Mouse (Mus musculus) fibroblast of lung, adult 2 months (primary cell): ENCODE measurements around the gene Ncam2.
"Not testable (repeated sequence)": the region's sequence is repeated elsewhere in the genome, so short reads cannot be mapped to it uniquely, and the experiment has no call there.

Source experiments
- DNase-seq: peaks from one replicate; pipeline ENCODE4 v3.0.0-alpha.2; 2011; ENCODE audit warnings: low read depth

Ncam2 gene

DNA sequence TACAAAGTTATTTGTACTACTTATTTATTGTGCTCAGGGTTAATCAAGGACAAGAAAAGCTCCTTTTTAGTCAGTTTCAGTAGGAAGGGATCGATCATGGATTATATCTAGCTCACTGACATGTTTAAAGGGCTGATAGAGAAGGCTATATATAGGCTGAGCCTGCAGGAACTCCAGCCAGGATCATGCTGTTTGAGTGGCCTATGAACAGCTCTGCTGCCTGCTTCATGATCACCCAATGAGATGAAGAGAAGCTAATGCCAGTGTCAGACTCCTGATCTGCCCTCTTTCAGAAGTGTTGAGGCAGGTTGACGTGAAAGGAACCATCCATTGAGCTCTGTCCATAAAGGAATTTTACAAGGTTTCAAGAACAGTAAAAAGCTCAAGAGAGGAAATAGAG lies 103.3 kb downstream of the Ncam2 start:
- no peak for DNase-seq

DNA sequence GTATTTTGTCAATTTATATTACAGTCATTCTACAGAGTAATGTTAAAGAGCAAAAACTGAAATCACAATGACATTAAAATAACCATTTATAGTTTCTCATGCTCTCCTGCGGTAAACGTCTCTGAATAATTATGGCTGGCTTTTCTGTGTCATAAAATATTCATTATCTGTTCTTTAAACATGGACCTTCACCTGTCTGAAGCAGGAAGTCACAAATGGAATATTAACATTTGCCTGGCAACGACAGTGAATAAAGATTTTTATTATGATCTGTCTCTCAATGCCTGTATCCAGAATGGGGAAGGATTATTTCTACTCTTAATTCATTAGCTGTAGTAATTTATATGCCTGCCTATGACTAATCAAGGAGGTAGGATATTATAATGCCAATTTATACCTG lies 108.7 kb downstream of the Ncam2 start:
- no peak for DNase-seq

DNA sequence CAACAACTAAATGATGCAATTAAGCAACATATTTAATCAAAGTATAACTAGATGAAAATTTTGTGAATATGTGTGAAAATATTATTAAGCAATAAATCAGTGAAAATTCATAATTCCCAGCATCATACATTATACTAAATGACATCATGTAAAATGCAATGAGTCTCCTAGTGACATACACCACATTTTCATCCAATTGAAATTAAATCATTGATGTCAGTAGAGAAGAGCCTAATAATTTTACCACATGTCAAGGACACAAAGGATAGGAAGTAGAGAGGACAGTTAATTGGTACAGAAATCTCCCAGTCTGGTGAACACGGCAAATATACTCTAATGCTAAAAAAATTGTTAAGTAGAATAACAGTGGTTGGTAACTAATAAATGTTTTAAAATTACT lies 118.5 kb downstream of the Ncam2 start:
- DNase-seq, result no peak

DNA sequence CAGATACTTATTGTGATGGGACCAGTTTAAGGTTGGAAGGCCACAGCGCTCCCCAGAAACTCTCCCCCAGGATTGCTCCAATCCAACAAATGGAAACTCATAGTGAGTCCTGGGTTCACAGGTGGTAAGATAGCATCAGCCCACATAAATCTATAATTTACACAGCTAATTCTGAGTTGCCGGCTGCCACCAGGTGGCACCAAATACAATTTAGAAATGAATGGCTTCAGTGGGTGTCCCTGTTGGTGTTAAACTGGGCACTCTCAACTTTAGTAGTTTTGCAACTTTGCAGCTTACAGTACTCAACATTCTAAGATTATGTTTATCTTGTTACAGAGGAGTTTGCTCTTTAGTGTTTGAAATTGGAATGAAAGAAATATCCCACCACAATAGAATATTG lies 130.0 kb downstream of the Ncam2 start:
- peak; percentile 15 for DNase-seq

DNA sequence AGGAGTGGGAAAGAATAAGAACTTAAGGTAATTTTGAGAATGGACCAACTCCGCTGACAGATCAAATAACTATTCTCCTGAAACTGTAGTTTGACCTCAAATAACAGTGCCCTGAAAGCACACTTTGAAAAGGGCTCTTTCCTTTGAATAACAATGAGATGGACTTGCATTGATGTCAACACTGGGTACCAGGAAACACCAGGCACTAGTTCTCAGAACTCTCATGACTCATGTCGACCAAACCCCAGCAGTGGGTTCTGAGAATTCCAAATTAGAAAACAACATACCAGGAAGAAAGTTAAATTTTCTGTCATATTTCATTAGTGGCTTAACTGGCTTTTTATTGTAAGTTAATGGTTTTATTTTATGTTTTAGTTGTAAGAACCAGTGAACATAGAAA lies 165.4 kb downstream of the Ncam2 start:
- DNase-seq, result peak; percentile 40

DNA sequence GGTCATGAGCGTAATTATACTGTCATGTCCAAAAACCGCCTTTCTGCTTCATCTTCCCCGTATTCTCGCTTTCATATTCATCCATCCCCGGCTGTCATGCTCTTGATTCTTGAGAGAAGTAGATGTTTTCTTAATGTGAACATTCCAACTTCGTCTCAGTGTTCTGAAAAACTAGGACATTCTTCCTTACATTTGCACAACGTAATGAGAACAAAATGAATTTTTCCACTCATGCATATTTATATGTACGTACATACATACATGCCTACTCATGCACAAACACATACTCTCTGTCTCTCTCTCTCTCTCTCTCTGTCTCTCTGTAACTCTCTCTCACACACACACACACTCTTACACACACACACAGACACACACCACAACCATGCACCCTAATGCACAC lies 173.7 kb downstream of the Ncam2 start:
- DNase-seq, result no peak

DNA sequence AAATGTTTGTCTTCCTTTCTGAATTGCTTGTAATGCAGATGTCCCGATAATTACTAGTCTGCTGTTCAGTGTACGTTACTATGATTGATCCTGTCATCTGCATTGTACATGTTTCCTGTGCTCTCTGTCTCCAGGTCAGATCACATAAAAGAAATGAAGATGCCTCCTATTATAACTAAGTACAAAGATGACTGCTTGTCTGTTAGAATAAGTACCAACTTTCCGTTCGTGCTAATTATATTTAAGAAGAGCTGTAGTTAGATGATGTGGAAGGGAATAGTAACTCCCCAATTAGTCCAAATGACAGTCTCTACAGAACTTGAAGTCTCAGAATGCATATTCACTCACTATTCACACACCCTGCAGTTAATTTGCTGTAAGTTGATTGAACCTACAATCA lies 179.9 kb downstream of the Ncam2 start:
- DNase-seq, result no peak

DNA sequence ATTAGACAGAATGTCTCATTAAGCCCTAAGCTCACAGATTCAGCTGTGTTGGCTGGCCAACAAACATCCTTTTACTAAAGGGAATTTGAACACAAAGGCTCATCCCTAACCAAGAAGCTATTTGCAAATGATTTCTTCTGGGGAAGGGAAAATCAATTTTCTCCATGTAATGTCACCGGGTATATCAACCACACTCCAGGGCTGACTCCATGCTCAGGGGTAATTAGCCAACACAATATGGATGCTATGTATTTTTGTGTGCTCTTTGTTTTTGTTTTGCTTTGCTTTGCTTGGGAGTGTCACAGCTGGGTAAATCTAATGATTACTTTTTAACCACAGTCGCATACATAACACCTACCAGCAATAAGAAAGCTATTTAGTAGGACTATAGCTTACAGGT lies 188.1 kb downstream of the Ncam2 start:
- DNase-seq, result no peak

DNA sequence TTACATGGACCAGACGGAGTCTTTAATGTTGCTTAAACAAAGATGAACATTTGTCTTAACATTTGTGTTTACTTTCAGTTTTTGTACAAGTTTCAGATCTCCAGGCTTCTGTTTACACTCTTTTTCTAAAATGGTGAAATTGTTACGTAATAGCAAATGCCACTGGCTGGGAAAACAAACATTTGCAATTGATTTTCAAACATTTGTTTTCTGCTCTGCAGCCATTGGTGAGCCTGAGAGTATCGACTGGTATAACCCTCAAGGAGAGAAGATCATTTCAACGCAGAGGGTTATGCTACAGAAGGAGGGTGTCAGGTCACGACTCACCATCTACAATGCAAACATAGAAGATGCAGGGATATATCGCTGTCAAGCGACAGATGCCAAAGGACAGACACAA lies 234.1 kb downstream of the Ncam2 start:
- no peak for DNase-seq

DNA sequence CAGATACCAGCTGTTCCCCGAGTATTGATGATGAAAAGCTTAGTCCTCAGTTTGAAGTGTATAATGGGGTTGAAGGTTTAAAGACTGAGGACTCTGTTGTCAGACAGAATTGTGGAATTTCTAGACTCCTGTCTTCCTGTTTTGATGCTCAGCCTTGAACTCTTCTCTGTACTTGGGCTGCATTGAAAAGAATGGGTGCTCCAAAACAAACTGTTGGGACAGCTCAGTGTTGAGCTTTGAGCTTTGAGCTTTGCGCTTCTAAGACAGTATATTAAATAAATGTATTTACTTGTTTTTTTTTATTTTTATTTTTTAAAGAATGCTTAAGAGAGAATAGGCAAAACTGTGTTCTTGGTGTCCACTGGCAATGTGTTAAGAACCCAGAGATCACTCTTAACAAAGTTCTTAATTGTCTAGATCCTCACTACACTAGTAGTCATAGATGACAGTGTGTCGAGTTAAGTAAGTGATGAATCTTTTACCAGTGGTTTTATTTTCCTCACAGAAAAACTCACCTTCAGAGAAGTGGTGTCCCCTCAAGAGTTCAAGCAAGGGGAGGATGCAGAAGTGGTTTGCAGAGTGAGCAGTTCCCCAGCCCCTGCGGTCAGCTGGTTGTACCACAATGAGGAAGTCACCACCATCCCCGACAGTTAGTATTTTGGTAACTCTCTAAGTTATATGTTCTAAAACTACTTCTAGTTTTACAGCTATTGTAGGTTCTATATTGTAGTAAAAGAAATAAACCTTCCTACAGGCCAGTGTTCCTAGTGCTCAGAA lies 236.8 kb downstream of the Ncam2 start:
- no peak for DNase-seq

DNA sequence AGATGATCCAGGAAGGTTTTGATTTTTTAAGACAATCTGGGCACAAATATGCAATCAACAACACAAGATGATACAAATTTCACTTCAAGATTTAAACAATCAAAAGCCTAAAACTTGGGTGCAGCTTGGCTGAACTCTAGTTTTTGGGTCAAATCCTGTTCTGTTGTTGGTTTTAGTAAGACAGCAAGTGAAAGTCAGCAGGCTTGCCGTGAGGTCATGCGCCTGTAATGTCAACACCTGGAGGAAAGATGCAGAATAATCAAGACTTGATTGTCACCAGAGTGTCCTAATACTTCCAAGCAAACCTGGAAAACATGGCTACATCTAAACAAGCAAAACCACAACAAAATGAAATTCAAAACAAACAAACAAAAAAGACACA lies 237.4 kb downstream of the Ncam2 start:
- DNase-seq, result no peak

DNA sequence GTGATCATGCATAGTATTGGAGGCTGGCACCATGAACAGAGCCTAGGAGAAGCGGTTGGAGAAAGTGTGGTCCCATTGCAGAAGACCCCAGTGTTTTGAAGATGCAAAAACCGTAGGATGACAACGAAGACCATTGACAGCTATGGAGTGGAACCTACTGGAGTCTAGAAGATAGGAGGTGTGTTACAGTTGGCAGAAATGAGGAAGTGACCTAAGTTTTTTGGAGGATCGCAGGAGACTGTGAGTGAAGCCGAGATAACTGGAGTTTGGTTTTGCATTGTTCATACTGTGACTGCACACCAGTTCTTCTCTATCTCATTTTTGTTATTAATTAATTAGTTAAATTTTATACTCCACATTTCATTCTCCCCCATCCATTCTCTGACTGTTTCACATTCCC lies 250.4 kb downstream of the Ncam2 start:
- no peak for DNase-seq

DNA sequence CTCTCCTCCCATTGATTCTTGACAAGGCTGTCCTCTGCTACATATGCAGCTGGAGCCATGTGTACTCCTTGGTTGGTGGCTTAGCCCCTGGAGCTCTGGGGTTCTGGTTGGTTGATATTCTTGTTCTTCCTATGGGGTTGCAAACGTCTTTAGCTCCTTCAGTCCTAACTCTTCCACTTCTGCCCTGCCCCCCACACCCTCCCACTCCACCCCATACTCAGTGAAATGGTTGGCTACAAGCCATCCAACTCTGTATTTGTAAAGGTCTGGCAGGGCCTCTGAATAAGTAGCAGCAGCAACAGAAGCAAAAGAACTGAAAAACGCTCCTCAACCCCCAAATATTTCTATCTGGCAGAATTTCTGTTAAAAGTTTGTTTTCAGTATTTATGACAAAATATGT lies 252.5 kb downstream of the Ncam2 start:
- DNase-seq, result no peak

DNA sequence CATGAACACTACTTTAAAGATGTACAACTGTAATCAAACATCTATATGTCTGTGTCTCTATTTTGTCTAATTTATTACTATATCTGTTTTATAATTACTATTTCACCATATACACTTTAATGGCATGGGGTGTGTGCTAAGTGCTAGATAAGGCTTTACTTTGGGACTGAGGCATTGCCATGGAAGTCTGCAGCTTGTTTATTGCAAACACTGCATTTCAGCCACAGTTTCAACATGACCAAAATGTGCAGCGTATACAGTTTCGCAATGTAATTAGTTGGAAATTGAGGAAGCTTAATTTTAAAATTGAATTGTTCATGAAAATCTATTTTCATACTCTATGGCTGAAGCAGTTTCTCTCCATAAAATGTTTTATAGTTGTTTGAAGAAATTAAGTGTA lies 254.0 kb downstream of the Ncam2 start:
- DNase-seq, result no peak

DNA sequence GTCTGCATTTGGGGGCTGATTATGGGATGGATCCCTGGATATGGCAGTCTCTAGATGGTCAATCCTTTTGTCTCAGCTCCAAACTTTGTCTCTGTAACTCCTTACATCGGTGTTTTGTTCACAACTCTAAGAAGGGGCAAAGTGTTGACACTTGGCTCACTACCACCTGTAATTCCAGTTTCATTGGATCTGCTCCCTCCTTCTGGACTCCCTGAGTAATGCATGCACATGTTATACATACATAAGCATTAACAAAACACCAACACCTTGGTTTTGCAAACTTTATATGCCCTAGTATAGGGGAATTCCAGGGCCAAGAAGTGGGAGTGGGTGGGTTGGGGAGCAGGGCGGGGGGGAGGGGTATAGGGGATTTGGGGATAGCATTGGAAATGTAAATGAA lies 262.2 kb downstream of the Ncam2 start:
- DNase-seq, result not testable (repeated sequence)

DNA sequence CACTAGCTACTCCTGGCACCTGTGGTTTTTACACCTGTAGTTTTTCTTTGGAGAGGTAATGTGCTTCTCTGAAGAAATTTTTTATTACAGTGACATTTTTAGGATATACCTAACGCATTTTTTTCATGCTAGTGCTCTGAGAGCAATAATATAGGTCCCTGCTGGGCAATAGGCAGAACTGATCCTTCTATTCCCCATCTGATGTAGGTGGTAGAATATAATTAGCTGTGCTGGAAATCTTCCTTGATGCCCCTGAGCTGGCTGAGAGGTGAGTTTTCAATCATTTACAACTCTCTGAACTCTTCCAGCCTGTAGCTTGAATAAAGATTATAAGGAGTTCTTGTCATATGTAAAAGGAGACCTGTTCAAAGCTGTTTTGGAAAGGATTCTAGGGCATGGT lies 272.4 kb downstream of the Ncam2 start:
- no peak for DNase-seq

DNA sequence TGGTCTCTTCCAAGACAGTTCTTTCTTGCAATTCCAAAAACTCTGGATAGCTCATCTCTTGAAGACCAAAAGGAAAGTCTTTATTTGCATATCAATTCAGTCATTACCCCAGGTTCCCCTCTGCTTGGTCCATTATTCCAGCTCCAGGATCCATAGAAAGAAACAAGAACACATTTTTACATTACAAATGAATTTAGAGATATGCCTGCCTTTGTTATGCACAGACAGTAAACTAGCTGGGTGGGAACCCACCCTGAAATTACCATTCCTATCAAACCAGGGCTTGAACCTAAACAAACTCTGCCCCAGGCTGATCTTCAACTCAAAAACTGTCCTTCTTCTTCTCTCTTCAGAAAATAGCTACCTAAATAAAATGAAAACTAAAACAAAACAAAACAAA lies 280.6 kb downstream of the Ncam2 start:
- DNase-seq, result no peak

DNA sequence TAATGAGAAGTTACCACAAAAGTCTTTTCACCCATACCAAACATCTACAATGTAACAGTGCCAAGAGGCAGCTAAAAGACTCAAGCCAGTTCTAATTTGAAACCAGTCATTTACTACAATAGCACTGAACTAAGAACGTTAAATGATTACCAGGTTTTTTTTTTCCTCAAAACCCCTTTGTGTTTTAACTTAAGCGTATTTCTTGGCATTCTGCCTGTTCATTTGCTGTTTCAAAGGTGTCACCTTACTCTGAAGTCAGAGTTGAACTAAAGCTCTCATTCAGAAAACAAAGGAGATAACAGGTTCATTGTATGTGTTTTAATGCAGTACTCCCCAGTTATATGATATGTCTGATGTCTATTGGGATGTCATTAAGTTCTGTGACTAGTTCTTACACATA lies 295.6 kb downstream of the Ncam2 start:
- DNase-seq, result no peak

DNA sequence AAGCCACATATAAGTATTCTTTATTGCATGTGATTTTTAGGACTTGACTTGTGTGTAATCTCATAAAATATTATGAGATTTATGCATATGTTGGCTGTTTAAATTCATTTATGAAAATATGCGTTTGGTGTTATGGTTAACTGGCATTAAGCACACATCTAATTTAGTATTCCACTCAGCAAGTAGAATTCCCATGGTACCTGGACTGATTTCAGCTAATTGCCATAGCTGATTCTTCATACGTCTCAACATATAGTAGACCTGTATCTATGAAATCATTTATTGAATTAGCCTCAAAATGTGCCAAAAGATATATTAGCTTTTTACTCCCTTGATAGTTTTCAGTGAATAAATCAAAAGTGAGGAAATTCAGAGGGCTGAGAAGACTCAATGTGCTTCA lies 302.1 kb downstream of the Ncam2 start:
- no peak for DNase-seq

DNA sequence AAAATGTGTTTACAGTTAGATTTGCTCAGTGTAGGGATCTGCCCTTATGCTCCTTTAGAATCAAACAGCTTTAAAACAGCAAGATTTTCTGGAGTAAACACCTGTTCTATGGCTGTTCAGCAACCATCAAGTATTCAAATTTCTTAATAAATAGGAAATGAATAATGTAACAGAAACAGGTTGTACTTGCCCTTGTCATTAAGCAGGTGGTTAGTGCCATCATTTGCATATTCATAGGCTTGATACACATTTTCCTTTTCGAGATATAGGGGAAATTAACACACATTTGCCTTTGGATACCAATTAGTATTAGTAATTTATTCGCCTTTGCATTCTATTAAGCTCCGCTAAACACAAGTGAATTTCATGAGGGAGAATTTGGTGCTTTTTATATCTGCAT lies 335.7 kb downstream of the Ncam2 start:
- DNase-seq, result no peak

DNA sequence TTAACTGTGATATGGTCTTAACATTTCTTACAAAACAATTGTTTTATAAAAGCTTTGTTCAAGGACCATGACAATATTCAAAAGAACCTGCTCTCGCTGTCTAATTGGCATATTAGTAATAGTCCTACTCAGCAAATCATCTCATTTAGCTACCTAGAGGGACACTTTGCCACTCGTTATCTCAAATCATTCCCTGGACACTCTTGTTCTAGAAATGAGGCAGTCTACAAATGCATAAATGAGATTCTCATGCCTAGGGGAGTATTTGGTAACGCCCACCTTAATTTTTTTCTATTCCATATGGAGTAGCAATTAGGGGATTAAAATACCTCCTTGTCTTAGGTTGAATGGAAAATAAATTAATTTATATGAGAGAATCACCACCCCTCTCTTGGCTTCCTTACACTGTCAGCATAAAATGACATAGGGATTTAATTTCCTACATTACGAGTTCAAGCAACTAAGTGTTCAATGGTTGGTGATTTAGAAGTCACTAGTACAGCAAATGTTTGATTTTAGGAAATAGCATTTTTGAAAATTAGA lies 387.1 kb downstream of the Ncam2 start:
- DNase-seq, result no peak

DNA sequence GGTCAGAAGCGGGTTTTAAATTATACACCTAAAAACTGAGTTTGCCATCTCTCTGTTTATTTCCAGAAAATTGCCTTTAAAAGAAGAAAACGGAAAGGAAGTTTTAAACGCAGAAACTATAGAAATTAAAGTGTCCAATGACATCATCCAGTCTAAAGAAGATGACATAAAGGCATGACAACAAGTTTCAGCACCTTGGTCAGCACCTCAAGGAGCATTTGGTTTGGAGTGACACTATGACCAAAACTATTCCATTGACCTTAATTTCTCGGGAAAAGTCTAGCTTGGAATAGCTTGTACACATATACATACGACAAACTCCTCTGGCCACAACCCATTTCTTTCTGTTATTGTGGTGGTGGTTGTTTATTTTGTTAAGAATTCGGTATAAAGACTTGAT lies 422.8 kb downstream of the Ncam2 start:
- no peak for DNase-seq

DNA sequence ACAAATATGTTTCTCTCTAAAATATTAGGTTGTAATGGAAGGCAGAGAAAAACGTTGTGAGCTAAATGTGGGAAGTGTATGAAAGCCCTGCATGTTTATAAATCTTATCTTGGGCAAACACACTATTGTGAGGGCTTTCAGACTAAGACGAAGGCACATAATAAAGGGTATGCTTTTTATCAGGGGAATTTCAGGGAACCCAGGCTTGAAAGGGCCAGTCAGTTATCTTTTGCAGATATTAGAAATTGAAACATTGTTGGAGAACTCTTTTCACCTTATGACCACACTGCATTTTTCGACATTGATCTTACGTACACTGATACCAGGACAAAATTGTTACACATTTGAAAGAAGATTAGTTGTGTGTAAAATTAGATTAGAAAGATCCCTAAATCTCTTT lies 423.3 kb downstream of the Ncam2 start:
- DNase-seq, result no peak

DNA sequence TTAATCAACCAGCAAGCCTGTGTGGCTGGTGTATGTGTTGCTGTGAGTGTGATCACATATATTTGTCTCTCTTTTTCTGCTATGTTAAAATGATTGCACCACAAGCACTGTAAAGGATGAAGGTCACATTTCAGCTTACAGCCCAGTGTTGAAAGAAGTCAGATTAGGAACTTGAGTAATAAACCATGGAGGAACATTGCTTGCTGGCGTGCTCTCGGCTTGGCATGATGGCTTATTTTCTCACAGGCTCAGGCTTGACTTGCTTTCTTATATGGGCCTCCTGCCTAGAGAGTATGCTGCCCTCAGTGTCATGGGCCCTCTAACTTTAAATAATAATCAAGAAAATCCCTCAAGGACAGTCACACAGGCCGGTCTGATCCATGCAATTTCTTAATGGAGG lies 449.8 kb downstream of the Ncam2 start:
- no peak for DNase-seq
